ENCODE assay signal across 8 mouse cellular contexts in genomic region chr11:62675480-62676289, GRCm38 (mm10). TPM values are rescaled to one million over a fixed set of nuclear protein-coding genes. Genes with fewer than 3 reads are reported as not detected.
A peak's percentile ranks its signal among the peaks of the same experiment; 100 is the strongest.
DNase-seq lines count a peak whose midpoint lies in the region; ATAC-seq lines count a peak whose summit lies in the region.

No protein-coding gene starts in this region.

- H3K4me3 ChIP-seq in intestine, embryonic 16.5 days (ENCODE audit: low read length), result peak overlapping the region; percentile 13; the same call in 1 of the 2 replicates
- no peak overlapping the region for H3K4me3 ChIP-seq in midbrain, embryonic 11.5 days (ENCODE audit: low read depth, low read length)

- peak; percentile 8 to 25 for DNase-seq in spleen, adult 18-20 months
- DNase-seq in spleen, adult 12 weeks (ENCODE audit: low spot score), result no peak
- peak; percentile 71 for DNase-seq in embryo, embryonic 11.5 days (ENCODE audit: low read depth, low spot score)
- peak; percentile 35 to 62 for DNase-seq in gastrocnemius, postnatal 4 days (ENCODE audit: low spot score in 2 of 2)
- peak; percentile 56 to 57 for DNase-seq in left cerebral cortex, postnatal 36 days (ENCODE audit: low spot score in 2 of 2)
- DNase-seq in midbrain, embryonic 11.5 days (ENCODE audit: low spot score, missing footprints), result peak; percentile 91
- DNase-seq in right cerebral cortex, postnatal 4 days, result peak; percentile 44

- H3K4me2 ChIP-seq in intestine, embryonic 16.5 days (ENCODE audit: low read depth, low read length), result peak overlapping the region; percentile 49
- H3K4me2 ChIP-seq in midbrain, embryonic 11.5 days, result peak overlapping the region; percentile 43

- no peaks in the 10 kb centered on the region; the same call in 1 of the 2 replicates for H3K4me1 ChIP-seq in intestine, embryonic 16.5 days (ENCODE audit: control insufficient read depth, insufficient read depth, low read length)
- no peaks in the 10 kb centered on the region; the same call in 1 of the 2 replicates for H3K4me1 ChIP-seq in midbrain, embryonic 11.5 days (ENCODE audit: control insufficient read depth, insufficient read depth, low read length)

- WGBS in intestine, embryonic 16.5 days, result 21% methylated on average over 17 of the region's 17 CpGs
- WGBS in midbrain, embryonic 11.5 days, result 20% methylated on average over 17 of the region's 17 CpGs

- H3K27ac ChIP-seq in intestine, embryonic 16.5 days (ENCODE audit: low read length), result no peak overlapping the region
- no peak overlapping the region for H3K27ac ChIP-seq in midbrain, embryonic 11.5 days (ENCODE audit: low read depth, low read length)

- peak; percentile 93 for ATAC-seq in intestine, embryonic 16.5 days
- ATAC-seq in midbrain, embryonic 11.5 days (ENCODE audit: low FRiP score), result peak; percentile 91

- intact Hi-C loops in left cerebral cortex, postnatal 36 days (cut with DNase I), result loop anchor here (1.0 kb wide), 1 partner anchor 62 kb away; no protein-coding TSS in a partner anchor

- no peaks in the 10 kb centered on the region for H3K9me3 ChIP-seq in intestine, embryonic 16.5 days (ENCODE audit: control insufficient read depth, low read length)
- H3K9me3 ChIP-seq in midbrain, embryonic 11.5 days (ENCODE audit: control insufficient read depth, low read length), result no peaks in the 10 kb centered on the region

- H3K36me3 ChIP-seq in intestine, embryonic 16.5 days (ENCODE audit: control insufficient read depth, insufficient read depth, low read length), result no peaks in the 10 kb centered on the region
- no peaks in the 10 kb centered on the region for H3K36me3 ChIP-seq in midbrain, embryonic 11.5 days (ENCODE audit: control insufficient read depth, insufficient read depth, low read length)

- H3K27me3 ChIP-seq in intestine, embryonic 16.5 days (replicated peaks; ENCODE audit: control insufficient read depth, insufficient read depth, low read length), result no peaks in the 10 kb centered on the region
- H3K27me3 ChIP-seq in midbrain, embryonic 11.5 days (ENCODE audit: control insufficient read depth, insufficient read depth, low read length), result no peaks in the 10 kb centered on the region

- H3K9ac ChIP-seq in intestine, embryonic 16.5 days (ENCODE audit: low read depth, low read length), result peak overlapping the region; percentile 56; the same call in 1 of the 2 replicates
- peak overlapping the region; percentile 57 for H3K9ac ChIP-seq in midbrain, embryonic 11.5 days (ENCODE audit: low read length)

RNA-seq across cellular contexts. Expression of gene Mmgt2, which starts 27.2 kb away (rescaled TPM):
- total RNA-seq in gastrocnemius, postnatal 4 days (2021), result 10 to 100 TPM; 24.2 to 26.0 TPM
- 82.9 and 86.3 TPM in 2 replicates for polyA plus RNA-seq in intestine, embryonic 16.5 days (2015; fragmentation: Nextera tagmentation; extraction: Ambion mirVana)
- total RNA-seq in left cerebral cortex, postnatal 36 days (2021), result 10 to 100 TPM; 20.2 to 27.0 TPM
- 38.5 and 43.8 TPM in 2 replicates for polyA plus RNA-seq in midbrain, embryonic 11.5 days (2014; fragmentation: Nextera tagmentation; extraction: Ambion mirVana)

RNA-seq across cellular contexts. Expression of gene Lrrc75a, which starts 27.4 kb away (rescaled TPM):
- total RNA-seq in gastrocnemius, postnatal 4 days (2021), result 10 to 100 TPM; 29.1 to 31.3 TPM
- polyA plus RNA-seq in intestine, embryonic 16.5 days (2015; fragmentation: Nextera tagmentation; extraction: Ambion mirVana), result 14.1 and 23.8 TPM in 2 replicates
- 10 to 100 TPM; 18.7 to 21.8 TPM for total RNA-seq in left cerebral cortex, postnatal 36 days (2021)
- polyA plus RNA-seq in midbrain, embryonic 11.5 days (2014; fragmentation: Nextera tagmentation; extraction: Ambion mirVana), result 12.5 and 12.6 TPM in 2 replicates

RNA-seq across cellular contexts. Expression of gene Zfp287, which starts 56.0 kb away (rescaled TPM):
- total RNA-seq in gastrocnemius, postnatal 4 days (2021), result 1 to 10 TPM; 3.6 to 4.7 TPM
- 4.2 and 4.7 TPM in 2 replicates for polyA plus RNA-seq in intestine, embryonic 16.5 days (2015; fragmentation: Nextera tagmentation; extraction: Ambion mirVana)
- 10 to 100 TPM; 14.0 to 19.1 TPM for total RNA-seq in left cerebral cortex, postnatal 36 days (2021)
- polyA plus RNA-seq in midbrain, embryonic 11.5 days (2014; fragmentation: Nextera tagmentation; extraction: Ambion mirVana), result 12.4 and 14.9 TPM in 2 replicates
